Mouse (Mus musculus) urinary bladder, postnatal 10 days (tissue): ENCODE measurements around the gene Tnik.

ENCODE experiments used
- DNase-seq: peaks from one replicate; pipeline ENCODE4 v3.0.0; 2022; ENCODE audit warnings: low spot score

Gene Tnik

DNA sequence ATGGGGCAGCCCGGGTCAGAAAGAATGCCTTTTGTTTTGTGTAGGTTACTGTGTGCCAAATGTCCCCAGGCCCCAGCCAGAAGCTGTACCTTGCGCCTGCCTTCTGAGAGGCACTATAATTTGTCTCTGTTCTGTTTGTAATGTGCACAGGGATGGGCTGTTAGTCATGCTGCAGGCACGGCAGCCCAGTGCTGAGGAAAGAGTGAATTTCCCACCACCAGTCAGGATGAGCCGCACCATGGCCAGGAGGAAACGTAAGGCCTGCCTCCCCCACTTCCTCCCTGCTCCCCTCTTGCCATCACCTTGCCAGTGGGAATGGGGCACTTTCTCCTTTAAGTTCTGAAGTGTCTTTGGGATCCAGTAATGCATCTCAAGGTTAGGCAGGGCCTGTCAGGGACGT, 286.4 kb downstream of the Tnik start:
- no peak for DNase-seq

DNA sequence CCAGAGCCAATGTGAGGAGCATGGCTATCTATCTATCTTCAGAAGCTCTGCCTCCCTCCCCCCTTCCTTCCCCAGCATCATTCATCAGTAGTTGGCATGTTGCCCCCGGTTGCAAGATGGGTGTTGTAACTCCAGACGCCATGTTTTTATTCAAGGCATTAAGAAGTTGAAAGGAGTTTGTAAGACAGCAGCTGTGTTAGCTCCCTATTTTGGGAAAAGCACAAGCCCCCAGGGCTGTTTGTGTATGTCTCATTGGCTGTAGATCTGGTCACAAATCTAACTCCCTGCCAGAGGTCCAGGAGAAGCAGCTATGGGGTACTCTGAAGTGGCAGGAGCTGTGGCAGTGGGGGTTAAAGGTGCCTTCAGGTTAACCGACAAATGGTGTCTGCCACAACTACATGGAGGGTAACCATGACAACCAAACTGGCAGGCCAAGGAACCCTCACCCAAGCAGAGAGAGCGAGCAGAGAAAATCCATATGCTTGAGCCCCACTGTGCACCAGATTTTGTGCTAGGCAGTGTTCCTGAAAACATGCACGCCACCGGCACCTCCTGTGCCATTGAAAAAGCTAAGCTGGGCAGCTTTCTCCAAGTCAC, 287.6 kb downstream of the Tnik start:
- no peak for DNase-seq

- DNase-seq = no peak
Measured at GRCm38 (mm10) chr3:28551756-28552155, 288.7 kb downstream of the Tnik start.

GRCm38 (mm10) chr3:28554934-28555333, 291.9 kb downstream of the Tnik start:
- no peak for DNase-seq

- DNase-seq = no peak
Measured at GRCm38 (mm10) chr3:28555795-28556570, 293.0 kb downstream of the Tnik start.

- DNase-seq = no peak
Measured at GRCm38 (mm10) chr3:28558328-28558871, 295.4 kb downstream of the Tnik start.

DNA sequence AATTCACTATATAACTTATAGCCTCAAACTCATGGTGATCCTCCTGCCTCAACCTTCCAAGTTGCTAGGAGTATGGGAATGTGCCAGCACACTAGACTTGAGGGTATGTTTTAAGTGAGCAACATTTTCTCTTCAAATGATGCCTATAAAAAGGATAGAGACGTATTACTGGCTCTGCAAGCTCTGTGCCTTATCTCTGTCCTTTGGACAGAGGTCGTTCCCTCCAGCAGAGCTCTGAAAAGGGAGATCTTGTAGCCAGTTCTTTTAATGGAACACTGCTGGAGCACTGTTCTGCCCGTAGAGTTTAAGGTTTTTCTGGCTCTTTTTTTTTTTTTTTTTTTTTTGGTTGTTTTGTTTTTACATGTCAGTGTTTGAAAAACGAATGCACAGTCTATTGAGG, 298.4 kb downstream of the Tnik start:
- DNase-seq = no peak

GRCm38 (mm10) chr3:28562612-28563332, 299.8 kb downstream of the Tnik start:
- DNase-seq = no peak

GRCm38 (mm10) chr3:28564370-28565357, 301.6 kb downstream of the Tnik start:
- DNase-seq = no peak

DNA sequence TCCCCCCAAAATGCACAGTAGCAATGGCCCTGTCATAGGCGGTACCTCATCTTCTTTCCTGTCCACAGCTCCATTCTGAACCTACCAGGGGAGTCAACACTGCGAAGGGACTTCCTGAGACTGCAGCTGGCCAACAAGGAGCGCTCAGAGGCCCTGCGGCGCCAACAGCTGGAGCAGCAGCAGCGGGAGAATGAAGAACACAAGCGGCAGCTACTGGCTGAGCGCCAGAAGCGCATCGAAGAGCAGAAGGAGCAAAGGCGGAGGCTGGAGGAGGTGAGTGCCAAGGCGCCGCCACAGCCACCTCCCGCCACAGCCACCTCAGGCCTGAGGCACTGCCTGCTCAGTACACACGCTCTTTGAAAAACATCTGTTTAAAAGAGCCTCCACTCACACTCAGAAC, 314.3 kb downstream of the Tnik start:
- DNase-seq = no peak

- DNase-seq = no peak
Measured at GRCm38 (mm10) chr3:28578950-28579615, 316.1 kb downstream of the Tnik start.

GRCm38 (mm10) chr3:28585750-28586465, 322.9 kb downstream of the Tnik start:
- no peak for DNase-seq

DNA sequence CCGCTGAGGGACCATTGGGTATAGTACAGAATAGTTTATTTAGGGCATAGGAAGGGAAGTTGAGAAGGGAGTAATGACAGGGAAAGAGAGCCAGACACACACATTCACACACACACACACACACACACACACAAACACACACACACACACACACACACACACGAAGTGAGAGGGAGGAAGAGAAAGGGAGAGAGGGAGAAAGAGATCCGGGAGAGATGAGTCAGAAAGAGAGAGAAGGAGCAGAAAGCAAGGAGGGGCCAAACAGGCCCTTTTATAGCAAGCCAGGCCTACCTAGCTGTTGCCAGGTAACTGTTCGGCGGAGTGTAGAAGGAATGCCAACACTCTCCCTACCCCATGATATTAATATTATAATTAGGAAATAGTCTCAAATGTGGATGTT, 324.8 kb downstream of the Tnik start:
- no peak for DNase-seq

DNA sequence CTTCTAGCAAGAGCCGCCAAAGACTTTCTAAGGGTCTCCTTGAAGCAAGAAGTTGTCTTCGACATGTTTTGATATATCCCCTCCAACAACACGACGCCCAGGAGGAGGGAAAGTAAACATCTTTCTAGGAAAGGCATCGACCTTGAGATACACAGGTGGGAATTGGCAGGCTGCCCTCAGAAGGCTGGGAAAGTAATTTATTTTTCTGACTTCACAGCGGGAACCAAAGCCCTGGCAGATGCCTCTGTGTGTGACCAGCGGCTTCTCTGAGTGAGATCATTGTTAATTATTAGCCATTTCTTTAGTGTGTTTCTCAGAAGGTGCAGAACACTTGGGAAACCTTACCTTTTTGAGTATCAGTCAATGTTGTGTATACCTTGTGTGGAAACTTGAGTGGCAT, 328.3 kb downstream of the Tnik start:
- no peak for DNase-seq

GRCm38 (mm10) chr3:28593922-28594321, 330.9 kb downstream of the Tnik start:
- DNase-seq = no peak

- DNase-seq = no peak
Measured at GRCm38 (mm10) chr3:28599476-28599875, 336.5 kb downstream of the Tnik start.

DNA sequence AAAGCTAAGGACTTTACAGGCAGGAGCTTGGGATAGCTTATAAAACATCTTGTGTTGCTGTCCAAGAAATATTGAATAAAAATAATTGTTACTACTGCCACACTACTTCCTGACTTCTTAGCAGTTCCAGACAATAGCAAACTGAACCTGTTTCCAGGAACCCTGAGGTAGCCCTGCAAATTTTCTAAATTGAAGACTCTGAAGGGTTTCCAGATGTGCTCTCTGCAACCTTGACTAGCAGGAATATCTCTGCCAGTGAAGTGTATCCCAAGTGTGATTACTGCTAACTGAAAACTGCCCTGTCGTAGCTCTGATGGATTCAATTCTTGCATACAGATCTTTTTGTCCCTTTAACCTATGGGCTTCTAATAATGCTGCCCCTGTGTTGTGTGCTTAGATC, 343.7 kb downstream of the Tnik start:
- no peak for DNase-seq

GRCm38 (mm10) chr3:28612330-28612729, 349.3 kb downstream of the Tnik start:
- DNase-seq = no peak

GRCm38 (mm10) chr3:28616386-28616785, 353.4 kb downstream of the Tnik start:
- DNase-seq = no peak

- no peak for DNase-seq
Measured at GRCm38 (mm10) chr3:28617008-28617627, 354.1 kb downstream of the Tnik start.
